Comparison of ENCODE assay signal across 8 mouse cellular contexts in genomic region chr11:95366280-95366897, GRCm38 (mm10). TPM values are rescaled to one million over a fixed set of nuclear protein-coding genes. Genes with fewer than 3 reads are reported as not detected.
DNase-seq lines count a peak whose midpoint lies in the region; ATAC-seq and TF ChIP-seq lines count a peak whose summit lies in the region.

No protein-coding gene starts in this region.

- DNase-seq in hindbrain, embryonic 10.5 days (ENCODE audit: low spot score), result no peak
- DNase-seq in ZHBTc4 (ENCODE audit: low read depth, low spot score), result peak; percentile 68
- DNase-seq in heart, postnatal 0 days (ENCODE audit: low spot score), result peak; percentile 43
- DNase-seq in lung, postnatal 14 days, result peak; percentile 38
- DNase-seq in urinary bladder, postnatal 10 days (ENCODE audit: low spot score), result no peak
- DNase-seq in urinary bladder, postnatal 25 days (ENCODE audit: low spot score), result no peak
- DNase-seq in urinary bladder, adult 18-20 months (ENCODE audit: low spot score in 2 of 2), result no peak

- 89% methylated on average over 6 of the region's 6 CpGs for WGBS in hindbrain, embryonic 13.5 days
- WGBS in hindbrain, embryonic 10.5 days, result 86% methylated on average over 6 of the region's 6 CpGs
- WGBS in heart, postnatal 0 days, result 54% methylated on average over 6 of the region's 6 CpGs

- no peak overlapping the region for H3K4me2 ChIP-seq in hindbrain, embryonic 13.5 days
- no peak overlapping the region for H3K4me2 ChIP-seq in heart, postnatal 0 days (ENCODE audit: low read depth, low read length)

- no peak for ATAC-seq in hindbrain, embryonic 13.5 days (ENCODE audit: low FRiP score)
- ATAC-seq in heart, postnatal 0 days (ENCODE audit: insufficient read depth, low read depth), result no peak

- H3K9ac ChIP-seq in hindbrain, embryonic 13.5 days, result peak overlapping the region; percentile 43; the same call in 1 of the 2 replicates
- H3K9ac ChIP-seq in heart, postnatal 0 days (replicated peaks; ENCODE audit: low read depth, low read length), result no peak overlapping the region

- no peak for TF ChIP-seq EP300 in heart, postnatal 0 days (IDR thresholded peaks at IDR 0.05; ENCODE audit: low read depth)

- TF ChIP-seq CTCF in heart, postnatal 0 days (IDR thresholded peaks at IDR 0.05; ENCODE audit: low read depth), result peak; percentile 22; the same call in 1 of the 2 replicates

- no peaks in the 10 kb centered on the region for H3K36me3 ChIP-seq in hindbrain, embryonic 13.5 days
- peaks cover 8% of the 10 kb centered on the region; the same call in 1 of the 2 replicates for H3K36me3 ChIP-seq in hindbrain, embryonic 10.5 days
- no peaks in the 10 kb centered on the region for H3K36me3 ChIP-seq in heart, postnatal 0 days (replicated peaks; ENCODE audit: control insufficient read depth, insufficient read depth, low read length)

- no peak overlapping the region for H3K27ac ChIP-seq in hindbrain, embryonic 13.5 days
- no peak overlapping the region for H3K27ac ChIP-seq in hindbrain, embryonic 10.5 days
- H3K27ac ChIP-seq in heart, postnatal 0 days (ENCODE audit: low read depth), result peak overlapping the region; percentile 77

- H3K9me3 ChIP-seq in hindbrain, embryonic 13.5 days, result no peaks in the 10 kb centered on the region
- H3K9me3 ChIP-seq in hindbrain, embryonic 10.5 days, result no peaks in the 10 kb centered on the region
- no peaks in the 10 kb centered on the region for H3K9me3 ChIP-seq in heart, postnatal 0 days (replicated peaks; ENCODE audit: control insufficient read depth, low read length)

- no peak overlapping the region for H3K4me3 ChIP-seq in hindbrain, embryonic 13.5 days
- H3K4me3 ChIP-seq in hindbrain, embryonic 10.5 days, result no peak overlapping the region
- H3K4me3 ChIP-seq in heart, postnatal 0 days (ENCODE audit: low read depth, low read length), result no peak overlapping the region

- no peaks in the 10 kb centered on the region for H3K27me3 ChIP-seq in hindbrain, embryonic 13.5 days
- H3K27me3 ChIP-seq in hindbrain, embryonic 10.5 days (ENCODE audit: insufficient read depth, poor library complexity, severe bottlenecking), result no peaks in the 10 kb centered on the region
- H3K27me3 ChIP-seq in heart, postnatal 0 days (ENCODE audit: control insufficient read depth, insufficient read depth, low read length), result no peaks in the 10 kb centered on the region

- H3K4me1 ChIP-seq in hindbrain, embryonic 13.5 days (replicated peaks), result peaks cover 4% of the 10 kb centered on the region; the same call in 1 of the 2 replicates
- peaks cover 12% of the 10 kb centered on the region for H3K4me1 ChIP-seq in hindbrain, embryonic 10.5 days (replicated peaks)
- peaks cover 25% of the 10 kb centered on the region for H3K4me1 ChIP-seq in heart, postnatal 0 days (ENCODE audit: control insufficient read depth, insufficient read depth)

RNA-seq across cellular contexts. Expression of gene Slc35b1, which starts 18.1 kb away (rescaled TPM):
- 133 and 135 TPM in 2 replicates for polyA plus RNA-seq in hindbrain, embryonic 13.5 days (2015; fragmentation: Nextera tagmentation; extraction: Ambion mirVana)
- 119 TPM in 2 replicates for polyA plus RNA-seq in hindbrain, embryonic 10.5 days (2016; fragmentation: Nextera tagmentation; extraction: Ambion mirVana)
- 35.2 and 71.6 TPM in 2 replicates for total RNA-seq in heart, postnatal 0 days (2014; rRNA removed; ENCODE audit: low replicate concordance)
- polyA plus RNA-seq in heart, postnatal 0 days (2015; fragmentation: Nextera tagmentation; extraction: Ambion mirVana), result 70.3 TPM in 2 replicates

RNA-seq across cellular contexts. Expression of gene Fam117a, which starts 29.6 kb away (rescaled TPM):
- polyA plus RNA-seq in hindbrain, embryonic 13.5 days (2015; fragmentation: Nextera tagmentation; extraction: Ambion mirVana), result 3.5 TPM in 2 replicates
- 10.8 and 11.0 TPM in 2 replicates for polyA plus RNA-seq in hindbrain, embryonic 10.5 days (2016; fragmentation: Nextera tagmentation; extraction: Ambion mirVana)
- 5.0 and 5.6 TPM in 2 replicates for total RNA-seq in heart, postnatal 0 days (2014; rRNA removed; ENCODE audit: low replicate concordance)
- 3.6 and 3.9 TPM in 2 replicates for polyA plus RNA-seq in heart, postnatal 0 days (2015; fragmentation: Nextera tagmentation; extraction: Ambion mirVana)

RNA-seq across cellular contexts. Expression of gene Spop, which starts 47.5 kb away (rescaled TPM):
- polyA plus RNA-seq in hindbrain, embryonic 13.5 days (2015; fragmentation: Nextera tagmentation; extraction: Ambion mirVana), result 221 and 226 TPM in 2 replicates
- 143 and 167 TPM in 2 replicates for polyA plus RNA-seq in hindbrain, embryonic 10.5 days (2016; fragmentation: Nextera tagmentation; extraction: Ambion mirVana)
- 34.5 and 38.0 TPM in 2 replicates for total RNA-seq in heart, postnatal 0 days (2014; rRNA removed; ENCODE audit: low replicate concordance)
- polyA plus RNA-seq in heart, postnatal 0 days (2015; fragmentation: Nextera tagmentation; extraction: Ambion mirVana), result 129 and 142 TPM in 2 replicates

RNA-seq across cellular contexts. Expression of gene Kat7, which starts 56.3 kb away (rescaled TPM):
- polyA plus RNA-seq in hindbrain, embryonic 13.5 days (2015; fragmentation: Nextera tagmentation; extraction: Ambion mirVana), result 59.8 and 61.0 TPM in 2 replicates
- 79.0 and 84.9 TPM in 2 replicates for polyA plus RNA-seq in hindbrain, embryonic 10.5 days (2016; fragmentation: Nextera tagmentation; extraction: Ambion mirVana)
- 54.7 and 85.6 TPM in 2 replicates for total RNA-seq in heart, postnatal 0 days (2014; rRNA removed; ENCODE audit: low replicate concordance)
- 28.5 and 29.9 TPM in 2 replicates for polyA plus RNA-seq in heart, postnatal 0 days (2015; fragmentation: Nextera tagmentation; extraction: Ambion mirVana)

Comparison
In these comparisons a context has a peak if more than half of its experiments do, and no peak if none do; other contexts are left out.
1. DNase-seq: peak in ZHBTc4 (single experiment), heart, postnatal 0 days (single experiment) and lung, postnatal 14 days (single experiment); none in hindbrain, embryonic 10.5 days (single experiment), urinary bladder, postnatal 10 days (single experiment), urinary bladder, postnatal 25 days (single experiment) and urinary bladder, adult 18-20 months (0 of 2).